Mouse (Mus musculus) midbrain, embryonic 15.5 days (tissue): ENCODE data around the gene Mat2b. TPM values are rescaled to one million over a fixed set of nuclear protein-coding genes. Genes with fewer than 3 reads are reported as not detected.

Source experiments
- ATAC-seq: fragments of 200-750 bp; cut with Nextera tagmentation; replicated peaks from 2 replicates; pipeline ENCODE4 v1.8.0; 2017; ENCODE audit warnings: moderate TSS enrichment
- H3K27ac ChIP-seq: fragments of 300-500 bp; sonication (generic); 2 replicates; pipeline ENCODE4 v1.5.1; 2015; ENCODE audit warnings: mild to moderate bottlenecking, inconsistent platforms
- H3K27me3 ChIP-seq: fragments of 300-500 bp; sonication (generic); replicated peaks from 2 replicates; pipeline ENCODE4 v1.6.1; 2015; ENCODE audit warnings: inconsistent platforms
- H3K36me3 ChIP-seq: fragments of 300-500 bp; sonication (generic); replicated peaks from 2 replicates; pipeline ENCODE4 v1.6.1; 2015; ENCODE audit warnings: inconsistent platforms
- H3K4me1 ChIP-seq: fragments of 300-500 bp; sonication (generic); 2 replicates; pipeline ENCODE4 v1.6.1; 2015; ENCODE audit warnings: inconsistent platforms
- H3K4me2 ChIP-seq: fragments of 300-500 bp; sonication (generic); 2 replicates; pipeline ENCODE4 v1.6.1; 2015; ENCODE audit warnings: inconsistent platforms, mild to moderate bottlenecking, moderate library complexity
- H3K4me3 ChIP-seq: fragments of 300-500 bp; sonication (generic); 2 replicates; pipeline ENCODE4 v1.5.1; 2015; ENCODE audit warnings: mild to moderate bottlenecking, inconsistent platforms
- H3K9ac ChIP-seq: fragments of 300-500 bp; sonication (generic); 2 replicates; pipeline ENCODE4 v1.6.1; 2015; ENCODE audit warnings: mild to moderate bottlenecking, inconsistent platforms
- H3K9me3 ChIP-seq: fragments of 300-500 bp; sonication (generic); 2 replicates; pipeline ENCODE4 v1.6.1; 2016; ENCODE audit warnings: inconsistent platforms
- WGBS: fragments of 180-500 bp; shearing (Covaris S2); methylation state at CpG from one replicate; pipeline ENCODE4 v1.1.7; 2015; ENCODE audit warnings: mixed read lengths; 5-methylcytosine and 5-hydroxymethylcytosine counted together
- polyA plus RNA-seq: library from polyadenylated mRNA; unstranded; fragments of >200 nt; fragmentation: Nextera tagmentation; extraction: Ambion mirVana; gene quantifications from 2 replicates; pipeline ENCODE4 v1.2.1, GENCODE M21; 2015

Mat2b gene
- polyA plus RNA-seq, 1 experiment from 2014 or later = 58.0 TPM

DNA sequence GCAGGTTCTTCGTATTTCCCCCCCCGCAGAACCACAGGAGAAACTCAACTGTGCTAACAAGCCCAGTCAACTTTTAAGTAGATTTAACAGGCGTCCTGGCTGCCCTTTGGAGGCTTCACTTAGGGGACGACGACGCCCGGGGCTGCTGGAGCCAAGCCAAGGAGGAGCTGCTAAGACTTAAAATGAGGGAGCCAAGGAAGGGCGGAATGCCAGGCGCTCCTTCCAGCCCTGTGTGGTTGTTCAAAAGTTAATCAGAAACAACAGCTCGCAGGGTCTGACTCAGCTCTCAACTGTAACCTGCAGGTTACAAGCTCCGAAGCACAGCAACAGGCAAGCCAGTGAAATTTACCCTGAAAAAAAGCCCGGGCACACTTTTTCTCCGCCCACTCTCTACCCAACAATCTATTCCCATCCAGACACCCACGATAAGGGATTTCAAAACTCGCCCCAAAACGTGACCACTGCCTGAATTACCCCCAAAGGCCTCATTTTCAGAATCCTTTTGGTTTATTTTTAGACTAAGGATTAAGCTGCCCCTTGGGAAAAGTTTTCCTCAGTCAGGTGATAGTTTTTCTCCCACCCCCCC, 1.5 kb downstream of the Mat2b start:
- WGBS = under 1% methylated on average over 16 of the region's 16 CpGs
- ATAC-seq = no peak
- peaks cover 34% of the 10 kb centered on the region for H3K4me1 ChIP-seq
- peak overlapping the region; percentile 34; the same call in 1 of the 2 replicates for H3K9ac ChIP-seq
- H3K4me3 ChIP-seq = peak overlapping the region; percentile 95
- no peaks in the 10 kb centered on the region for H3K9me3 ChIP-seq
- no peaks in the 10 kb centered on the region for H3K27me3 ChIP-seq
- H3K27ac ChIP-seq = peak overlapping the region; percentile 83
- H3K36me3 ChIP-seq = no peaks in the 10 kb centered on the region
- H3K4me2 ChIP-seq = peak overlapping the region; percentile 96

DNA sequence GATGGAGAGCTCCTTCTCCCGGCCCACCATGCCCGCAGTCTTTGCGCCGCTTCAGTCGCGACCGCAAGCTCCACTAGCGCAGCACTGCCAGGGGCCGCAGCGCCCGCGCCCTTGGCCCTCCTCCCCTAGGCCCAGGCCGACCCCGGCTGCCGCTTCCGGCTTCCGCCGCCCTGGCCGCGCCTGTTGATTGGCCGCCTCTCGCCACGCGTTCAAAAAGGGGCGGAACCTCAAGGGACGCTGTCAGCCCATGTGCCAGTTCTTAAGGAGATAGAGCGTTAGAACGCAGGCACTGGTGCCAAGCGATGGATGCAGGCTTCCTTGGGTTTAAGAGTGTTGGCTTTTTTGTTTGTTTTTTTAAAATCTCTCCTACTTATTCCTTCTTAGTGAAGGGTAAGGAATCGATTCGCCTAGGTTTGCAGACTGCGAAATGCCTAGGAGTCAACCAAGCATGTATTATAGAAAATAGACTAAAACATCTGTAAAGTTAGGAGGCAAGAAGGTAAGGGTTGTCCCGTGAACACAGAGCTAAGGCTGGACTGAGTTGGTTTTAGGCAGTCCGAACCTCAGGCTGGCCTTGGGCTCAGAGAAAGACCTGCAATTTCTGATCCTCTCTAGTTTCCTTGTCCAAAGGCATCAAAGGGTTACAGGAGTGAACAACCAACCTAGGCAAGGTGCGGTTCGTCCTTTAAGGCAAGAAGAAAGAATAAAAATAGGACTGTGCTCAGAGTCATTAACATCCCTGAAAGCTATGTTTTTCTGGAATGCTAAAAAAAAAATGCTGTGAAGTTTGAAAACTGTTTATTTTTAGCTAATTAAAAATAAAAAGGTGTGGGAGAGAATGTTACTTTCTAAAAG, 2.3 kb downstream of the Mat2b start:
- no peaks in the 10 kb centered on the region for H3K27me3 ChIP-seq
- peak overlapping the region; percentile 83 for H3K27ac ChIP-seq
- H3K4me3 ChIP-seq = peak overlapping the region; percentile 95
- H3K9ac ChIP-seq = peak overlapping the region; percentile 71
- ATAC-seq = peak; percentile 98
- H3K9me3 ChIP-seq = no peaks in the 10 kb centered on the region
- H3K4me2 ChIP-seq = peak overlapping the region; percentile 96
- H3K4me1 ChIP-seq = peaks cover 34% of the 10 kb centered on the region
- no peaks in the 10 kb centered on the region for H3K36me3 ChIP-seq
- WGBS = under 1% methylated on average over 35 of the region's 36 CpGs

DNA sequence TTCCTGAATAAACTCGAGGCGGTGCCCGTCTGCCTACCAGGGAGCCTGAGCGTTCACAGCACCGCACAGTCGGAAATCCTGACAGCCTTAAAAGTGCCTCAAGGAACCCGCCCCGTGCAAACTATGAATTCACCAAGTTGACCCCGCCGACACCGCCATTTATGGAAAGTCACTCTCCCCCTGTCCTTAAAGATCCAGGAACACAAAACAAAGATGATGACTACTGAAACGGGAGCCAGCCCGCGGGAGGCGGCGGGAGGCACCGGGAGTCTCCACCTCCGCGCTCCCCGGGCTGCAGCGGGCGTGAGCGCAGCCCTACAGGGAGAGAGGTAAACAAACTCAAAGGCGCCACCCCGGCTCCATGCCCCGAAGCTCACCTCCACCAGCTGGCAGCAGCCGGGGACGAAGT, 2.9 kb downstream of the Mat2b start:
- H3K27me3 ChIP-seq = no peaks in the 10 kb centered on the region

DNA sequence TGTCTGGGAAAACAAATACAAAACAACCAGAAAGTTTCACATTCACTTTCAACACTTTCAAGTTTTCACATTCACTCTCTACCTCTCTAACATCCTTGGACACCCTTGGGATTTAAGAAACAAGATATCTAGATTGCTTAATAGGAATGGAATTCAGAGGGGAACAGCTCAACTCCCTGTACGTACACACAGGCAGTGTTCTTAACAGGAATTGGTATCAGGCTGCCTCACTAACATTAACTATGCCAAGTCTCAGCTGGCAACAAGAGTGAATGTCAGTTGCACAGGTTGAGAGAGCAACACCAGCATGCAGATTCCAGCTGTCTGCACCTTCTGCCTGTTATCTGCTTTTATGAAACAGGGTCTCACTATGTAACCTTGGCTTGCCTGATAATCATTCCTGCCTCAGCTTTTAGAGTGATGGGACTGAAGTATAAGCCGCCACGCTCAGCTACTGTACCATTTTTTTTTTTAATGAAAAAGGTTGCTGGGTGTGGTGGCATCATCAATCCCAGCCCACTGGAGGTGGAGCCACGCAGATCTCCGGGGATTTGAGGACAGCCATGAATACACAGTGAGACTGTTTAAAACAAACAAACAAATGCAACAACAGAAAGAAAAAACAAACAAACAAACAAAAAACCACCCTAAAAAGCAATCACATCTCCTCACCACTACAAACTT, 4.4 kb downstream of the Mat2b start:
- no peak for ATAC-seq
- peak overlapping the region; percentile 95; the same call in 1 of the 2 replicates for H3K4me3 ChIP-seq
- H3K4me1 ChIP-seq = peaks cover 34% of the 10 kb centered on the region
- 0 out of 2 replicates have a peak, but pooled peaks cover 3% of the 10 kb centered on the region for H3K36me3 ChIP-seq
- H3K9ac ChIP-seq = no peak overlapping the region
- H3K9me3 ChIP-seq = no peaks in the 10 kb centered on the region
- H3K27ac ChIP-seq = no peak overlapping the region
- H3K27me3 ChIP-seq = no peaks in the 10 kb centered on the region
- peak overlapping the region; percentile 96; the same call in 1 of the 2 replicates for H3K4me2 ChIP-seq
- WGBS = 75% methylated on average over 5 of the region's 5 CpGs

More for the DNA sequence above, 2.9 kb downstream of the Mat2b start:
- H3K9me3 ChIP-seq = no peaks in the 10 kb centered on the region
- H3K4me2 ChIP-seq = peak overlapping the region; percentile 96
- under 1% methylated on average over 28 of the region's 28 CpGs for WGBS
- peak overlapping the region; percentile 83 for H3K27ac ChIP-seq
- ATAC-seq = peak; percentile 78
- peak overlapping the region; percentile 71 for H3K9ac ChIP-seq
- H3K4me3 ChIP-seq = peak overlapping the region; percentile 95
- no peaks in the 10 kb centered on the region for H3K36me3 ChIP-seq
- H3K4me1 ChIP-seq = peaks cover 34% of the 10 kb centered on the region

DNA sequence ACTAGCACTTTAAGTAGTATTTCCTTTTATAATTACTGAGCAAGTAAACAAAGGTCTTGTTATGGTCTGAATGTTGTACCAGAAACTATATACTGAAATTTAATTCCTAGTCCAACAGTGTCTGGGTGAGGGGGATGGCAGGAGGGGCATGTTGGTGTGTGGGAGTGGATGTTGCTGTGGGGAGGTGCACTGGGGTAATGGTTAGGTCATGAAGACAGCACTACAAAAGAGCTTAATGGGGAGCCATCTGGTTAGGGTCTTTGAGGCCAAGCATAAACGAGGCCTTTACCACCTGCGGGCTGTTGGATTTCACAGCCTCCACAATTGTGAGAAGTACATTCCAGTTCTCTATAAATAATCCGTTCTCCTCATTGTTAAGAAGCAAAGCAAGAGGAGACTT, 11.7 kb downstream of the Mat2b start:
- Histone ChIP-seq H3K36me3 (peaks cover 46% of the 10 kb centered on the region; the same call in 1 of the 2 replicates), H3K4me2 (no peak overlapping the region), H3K27ac (no peak overlapping the region), H3K9me3 (no peaks in the 10 kb centered on the region), H3K4me1 (no peaks in the 10 kb centered on the region), H3K4me3 (no peak overlapping the region), H3K27me3 (no peaks in the 10 kb centered on the region), H3K9ac (no peak overlapping the region)
- no peak for ATAC-seq
- 69% methylated on average over 3 of the region's 3 CpGs for WGBS

DNA sequence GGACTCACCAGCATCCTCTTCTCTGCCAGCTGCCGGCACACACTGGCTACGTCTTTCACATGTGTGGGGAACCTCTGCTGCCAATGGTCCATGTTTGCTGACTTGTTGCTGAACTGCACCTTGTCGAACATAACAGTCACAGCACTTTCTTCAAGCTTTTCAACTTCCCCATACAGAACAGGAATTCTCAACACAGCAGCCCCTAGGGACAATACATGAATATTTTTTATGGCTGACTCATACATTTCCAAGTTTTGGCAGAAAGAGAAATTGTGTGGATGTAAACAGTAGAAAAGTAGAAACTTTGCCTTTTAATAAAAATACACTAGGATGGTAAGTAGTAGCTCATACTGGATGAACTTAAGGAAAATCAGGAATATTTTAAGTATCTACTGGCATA, 12.5 kb downstream of the Mat2b start:
- Histone ChIP-seq H3K9me3 (no peaks in the 10 kb centered on the region), H3K27ac (no peak overlapping the region), H3K27me3 (no peaks in the 10 kb centered on the region), H3K4me2 (no peak overlapping the region), H3K4me3 (no peak overlapping the region), H3K4me1 (no peaks in the 10 kb centered on the region), H3K36me3 (peaks cover 49% of the 10 kb centered on the region; the same call in 1 of the 2 replicates), H3K9ac (no peak overlapping the region)
- ATAC-seq = no peak
- WGBS = 92% methylated on average over 3 of the region's 3 CpGs

DNA sequence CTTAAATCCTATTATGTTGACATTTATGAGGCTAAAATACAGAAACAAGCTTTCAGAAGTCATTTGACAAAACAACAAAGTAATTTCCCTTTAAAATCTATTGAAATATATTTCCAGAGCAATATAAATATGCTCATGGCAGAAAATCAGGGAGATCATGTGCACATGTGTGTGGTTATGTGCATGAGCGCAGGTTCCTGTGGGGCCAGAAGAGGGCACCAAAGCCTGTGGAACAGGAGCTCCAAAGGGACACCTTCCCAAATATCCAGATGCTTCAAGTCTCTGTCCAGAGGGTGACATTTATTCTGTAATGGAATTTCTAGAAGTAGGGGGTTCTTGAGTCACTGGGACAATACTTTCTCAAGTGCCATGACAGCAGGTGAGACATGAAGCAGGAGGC, 17.8 kb downstream of the Mat2b start:
- H3K4me1 ChIP-seq = no peaks in the 10 kb centered on the region
- peaks cover 35% of the 10 kb centered on the region; the same call in 1 of the 2 replicates for H3K36me3 ChIP-seq
- no peak overlapping the region for H3K9ac ChIP-seq
- H3K9me3 ChIP-seq = no peaks in the 10 kb centered on the region
- H3K4me2 ChIP-seq = no peak overlapping the region
- 98% methylated on average over 1 of the region's 1 CpGs for WGBS
- no peak overlapping the region for H3K27ac ChIP-seq
- H3K27me3 ChIP-seq = no peaks in the 10 kb centered on the region
- ATAC-seq = no peak
- no peak overlapping the region for H3K4me3 ChIP-seq

DNA sequence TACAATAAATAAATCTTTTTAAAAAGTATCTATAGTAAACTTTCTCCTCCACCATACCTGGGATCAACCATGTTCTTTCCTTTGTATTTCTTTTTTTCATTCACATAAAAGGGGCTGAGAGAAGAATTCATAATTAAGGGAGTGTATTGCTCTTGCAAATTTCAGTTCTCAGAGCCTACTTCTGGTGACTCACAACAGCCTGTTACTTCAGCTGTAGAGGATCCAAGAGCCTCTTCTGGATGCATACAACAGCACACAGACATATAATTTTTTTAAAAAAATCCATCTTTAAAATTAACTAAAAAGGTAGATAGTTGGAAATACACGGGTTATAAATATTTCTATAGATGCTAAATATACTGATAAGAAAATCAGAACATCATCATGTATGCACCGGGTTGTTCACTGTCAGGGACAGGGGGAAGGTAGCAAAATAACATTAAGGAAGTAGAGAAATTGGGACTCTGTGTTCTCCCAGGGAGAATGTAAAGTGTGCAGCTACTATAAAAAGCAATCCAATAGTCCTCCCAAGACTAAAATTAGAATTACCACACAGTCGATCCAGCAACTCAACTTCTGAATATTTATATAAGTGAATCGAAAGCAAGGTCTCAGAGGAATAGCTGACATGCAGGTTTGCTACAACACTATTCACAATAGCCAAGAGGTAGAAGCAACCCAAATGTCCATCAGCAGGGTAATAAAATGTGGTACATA, 19.8 kb downstream of the Mat2b start:
- no peak for ATAC-seq

DNA sequence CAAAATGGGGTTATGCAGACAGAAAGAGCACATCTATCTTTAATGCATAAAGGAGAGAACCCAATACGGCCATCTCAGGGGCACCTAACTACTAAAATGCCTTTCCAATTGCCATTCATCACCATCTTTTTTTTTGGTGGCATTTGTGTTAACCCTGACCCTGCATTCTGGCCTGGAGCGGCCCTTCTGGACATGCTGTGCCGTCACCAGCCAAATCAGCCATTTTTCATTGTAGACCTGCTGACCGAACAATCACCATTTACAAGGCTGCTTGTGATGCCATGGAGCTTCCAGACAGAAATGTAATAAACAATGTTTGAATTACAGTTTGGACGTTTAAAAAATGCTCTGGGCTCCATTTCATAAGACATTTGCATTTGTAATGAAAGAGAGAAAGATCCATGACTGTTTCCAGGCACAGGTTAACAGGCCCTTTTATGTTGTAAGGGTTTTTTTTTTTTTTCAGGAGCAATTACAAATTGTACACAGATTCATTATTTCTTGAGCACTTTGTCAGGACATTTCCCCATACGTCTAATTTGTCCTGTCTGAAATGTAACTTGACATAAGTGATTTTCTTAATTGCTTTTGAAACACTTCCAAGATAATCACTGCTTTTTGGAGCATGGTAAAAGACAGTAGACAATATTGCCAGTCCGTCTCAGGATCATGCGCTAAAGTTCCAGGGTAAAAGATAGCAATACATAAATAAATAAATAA, 45.1 kb downstream of the Mat2b start:
- H3K27me3 ChIP-seq = no peaks in the 10 kb centered on the region
- H3K9me3 ChIP-seq = no peaks in the 10 kb centered on the region
- WGBS = 85% methylated on average over 8 of the region's 8 CpGs
- no peaks in the 10 kb centered on the region for H3K4me1 ChIP-seq
- no peak overlapping the region for H3K9ac ChIP-seq
- H3K4me2 ChIP-seq = no peak overlapping the region
- no peak overlapping the region for H3K27ac ChIP-seq
- H3K4me3 ChIP-seq = no peak overlapping the region
- ATAC-seq = no peak
- H3K36me3 ChIP-seq = no peaks in the 10 kb centered on the region

More for the DNA sequence above, 19.8 kb downstream of the Mat2b start:
- no peaks in the 10 kb centered on the region for H3K27me3 ChIP-seq
- H3K4me3 ChIP-seq = no peak overlapping the region
- H3K9ac ChIP-seq = no peak overlapping the region
- H3K9me3 ChIP-seq = no peaks in the 10 kb centered on the region
- 75% methylated on average over 4 of the region's 4 CpGs for WGBS
- no peak overlapping the region for H3K27ac ChIP-seq
- no peaks in the 10 kb centered on the region for H3K4me1 ChIP-seq
- H3K36me3 ChIP-seq = peaks cover 25% of the 10 kb centered on the region; the same call in 1 of the 2 replicates
- H3K4me2 ChIP-seq = no peak overlapping the region

DNA sequence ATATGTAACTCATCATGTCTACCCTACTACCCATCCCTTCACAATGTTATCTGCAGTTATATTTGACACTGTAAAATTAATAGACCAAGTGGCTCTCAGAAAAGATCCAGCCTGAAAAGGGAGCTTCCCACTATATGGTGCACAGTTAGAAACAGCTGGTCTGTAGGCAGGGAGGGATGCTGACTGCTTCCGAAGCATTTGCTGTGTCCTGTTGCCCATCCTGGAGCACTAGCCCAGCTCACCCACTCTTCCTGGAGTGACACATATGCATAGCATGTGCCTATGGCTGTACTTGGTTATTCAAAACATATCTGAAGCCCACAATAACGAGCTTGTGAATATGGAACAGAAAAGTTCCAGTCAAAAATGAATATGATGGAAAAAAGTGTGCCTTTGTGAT, 47.8 kb downstream of the Mat2b start:
- Histone ChIP-seq H3K36me3 (no peaks in the 10 kb centered on the region), H3K9ac (no peak overlapping the region), H3K4me1 (no peaks in the 10 kb centered on the region), H3K27me3 (no peaks in the 10 kb centered on the region), H3K4me3 (no peak overlapping the region), H3K4me2 (no peak overlapping the region), H3K27ac (no peak overlapping the region), H3K9me3 (no peaks in the 10 kb centered on the region)
- no peak for ATAC-seq
- 71% methylated on average over 2 of the region's 2 CpGs for WGBS
